Mouse (Mus musculus) hindbrain, embryonic 10.5 days (tissue): ENCODE results near the gene Tspan4. TPM values are rescaled to one million over a fixed set of nuclear protein-coding genes. Genes with fewer than 3 reads are reported as not detected.

Source experiments
- DNase-seq: peaks from one replicate; pipeline ENCODE4 v3.0.0-alpha.2; 2017; ENCODE audit warnings: low spot score
- H3K27ac ChIP-seq: fragments of 300-500 bp; sonication (generic); 2 replicates; pipeline ENCODE4 v1.5.1; 2016; ENCODE audit warnings: mild to moderate bottlenecking, moderate library complexity
- H3K27me3 ChIP-seq: fragments of 300-500 bp; sonication (generic); 2 replicates; pipeline ENCODE4 v1.6.1; 2016; ENCODE audit warnings: mild to moderate bottlenecking; ENCODE audit not compliant: poor library complexity, insufficient read depth, severe bottlenecking
- H3K36me3 ChIP-seq: fragments of 300-500 bp; sonication (generic); 2 replicates; pipeline ENCODE4 v1.6.1; 2016; ENCODE audit warnings: mild to moderate bottlenecking, moderate library complexity
- H3K4me1 ChIP-seq: fragments of 300-500 bp; sonication (generic); replicated peaks from 2 replicates; pipeline ENCODE4 v1.6.1; 2016; ENCODE audit warnings: mild to moderate bottlenecking
- H3K4me3 ChIP-seq: fragments of 300-500 bp; sonication (generic); 2 replicates; pipeline ENCODE4 v1.5.1; 2016; ENCODE audit warnings: mild to moderate bottlenecking, moderate library complexity
- H3K9me3 ChIP-seq: fragments of 300-500 bp; sonication (generic); 2 replicates; pipeline ENCODE4 v1.6.1; 2016; ENCODE audit warnings: mild to moderate bottlenecking, moderate library complexity
- WGBS: fragments of 180-500 bp; shearing (Covaris S2); methylation state at CpG from one replicate; pipeline ENCODE4 v1.1.7; 2016; 5-methylcytosine and 5-hydroxymethylcytosine counted together
- polyA plus RNA-seq: library from polyadenylated mRNA; unstranded; fragments of >200 nt; fragmentation: Nextera tagmentation; extraction: Ambion mirVana; gene quantifications from 2 replicates; pipeline ENCODE4 v1.2.1, GENCODE M21; 2016

Gene Tspan4
- polyA plus RNA-seq = 36.3 and 38.6 TPM in 2 replicates

- peak; percentile 90 for DNase-seq
- peaks cover 51% of the 10 kb centered on the region for H3K4me1 ChIP-seq
- H3K27me3 ChIP-seq = peaks cover 26% of the 10 kb centered on the region
- peaks cover 28% of the 10 kb centered on the region for H3K36me3 ChIP-seq
- peak within 1 kb of the TSS; percentile 99 for H3K27ac ChIP-seq
- no peaks in the 10 kb centered on the region for H3K9me3 ChIP-seq
- H3K4me3 ChIP-seq = peak within 1 kb of the TSS; percentile 65
- WGBS = under 1% methylated on average over 87 of the region's 87 CpGs
These were observed at the start of gene Tspan4, which contains the start of gene Polr2l for GRCm38 (mm10) chr7:141475011-141475804. Gene Tspan4, plus strand, starts transcription at chr7:141475240. Gene Polr2l, minus strand, starts transcription at chr7:141475132.

- peaks cover 29% of the 10 kb centered on the region for H3K4me1 ChIP-seq
- 82% methylated on average over 12 of the region's 12 CpGs for WGBS
- peaks cover 9% of the 10 kb centered on the region; the same call in 1 of the 2 replicates for H3K27me3 ChIP-seq
- peaks cover 19% of the 10 kb centered on the region for H3K36me3 ChIP-seq
- no peak overlapping the region for H3K27ac ChIP-seq
- no peaks in the 10 kb centered on the region for H3K9me3 ChIP-seq
- DNase-seq = no peak
- no peak overlapping the region for H3K4me3 ChIP-seq
These were observed 47.9 kb upstream of the Tspan4 start for GRCm38 (mm10) chr7:141426948-141427730.

- H3K9me3 ChIP-seq = no peaks in the 10 kb centered on the region
- WGBS = 54% methylated on average over 5 of the region's 5 CpGs
- H3K4me1 ChIP-seq = peaks cover 45% of the 10 kb centered on the region
- peak overlapping the region; percentile 77 for H3K27ac ChIP-seq
- no peak for DNase-seq
- peaks cover 34% of the 10 kb centered on the region for H3K36me3 ChIP-seq
- H3K4me3 ChIP-seq = peak overlapping the region; percentile 54
- H3K27me3 ChIP-seq = peaks cover 9% of the 10 kb centered on the region; the same call in 1 of the 2 replicates
These were observed 46.3 kb upstream of the Tspan4 start for GRCm38 (mm10) chr7:141428701-141429100.

GRCm38 (mm10) chr7:141429310-141429709 is 45.7 kb upstream of the Tspan4 start, which contains the start of gene Cend1:
Gene Cend1, minus strand, starts transcription at chr7:141429491.
- 3% methylated on average over 19 of the region's 19 CpGs for WGBS
- H3K27ac ChIP-seq = peak within 1 kb of the TSS; percentile 77

GRCm38 (mm10) chr7:141429840-141430584 is 45.0 kb upstream of the Tspan4 start:
- Histone ChIP-seq H3K4me3 (peak overlapping the region; percentile 54), H3K36me3 (peaks cover 36% of the 10 kb centered on the region), H3K4me1 (peaks cover 58% of the 10 kb centered on the region), H3K9me3 (no peaks in the 10 kb centered on the region), H3K27me3 (peaks cover 9% of the 10 kb centered on the region; the same call in 1 of the 2 replicates), H3K27ac (no peak overlapping the region)
- WGBS = 61% methylated on average over 9 of the region's 9 CpGs
- no peak for DNase-seq

More at GRCm38 (mm10) chr7:141429310-141429709, 45.7 kb upstream of the Tspan4 start, which contains the start of gene Cend1:
- no peaks in the 10 kb centered on the region for H3K9me3 ChIP-seq
- H3K4me3 ChIP-seq = peak within 1 kb of the TSS; percentile 54
- peaks cover 9% of the 10 kb centered on the region; the same call in 1 of the 2 replicates for H3K27me3 ChIP-seq
- DNase-seq = peak; percentile 76
- peaks cover 51% of the 10 kb centered on the region for H3K4me1 ChIP-seq
- H3K36me3 ChIP-seq = peaks cover 36% of the 10 kb centered on the region

GRCm38 (mm10) chr7:141430585-141431240 is 44.3 kb upstream of the Tspan4 start:
- H3K4me3 ChIP-seq = no peak overlapping the region
- H3K9me3 ChIP-seq = no peaks in the 10 kb centered on the region
- no peak overlapping the region for H3K27ac ChIP-seq
- DNase-seq = no peak
- peaks cover 65% of the 10 kb centered on the region for H3K4me1 ChIP-seq
- H3K27me3 ChIP-seq = peaks cover 9% of the 10 kb centered on the region; the same call in 1 of the 2 replicates
- H3K36me3 ChIP-seq = peaks cover 36% of the 10 kb centered on the region
- 95% methylated on average over 9 of the region's 9 CpGs for WGBS

GRCm38 (mm10) chr7:141431434-141432185 is 43.4 kb upstream of the Tspan4 start:
- peaks cover 36% of the 10 kb centered on the region for H3K36me3 ChIP-seq
- H3K9me3 ChIP-seq = no peaks in the 10 kb centered on the region
- peaks cover 9% of the 10 kb centered on the region; the same call in 1 of the 2 replicates for H3K27me3 ChIP-seq
- DNase-seq = no peak
- 93% methylated on average over 19 of the region's 19 CpGs for WGBS
- H3K4me1 ChIP-seq = peaks cover 74% of the 10 kb centered on the region
- no peak overlapping the region; the same call in 1 of the 2 replicates for H3K27ac ChIP-seq
- H3K4me3 ChIP-seq = 0 out of 2 replicates have a peak overlapping the region, but pooled peaks have one; percentile 9

GRCm38 (mm10) chr7:141432186-141432611 is 42.8 kb upstream of the Tspan4 start:
- Histone ChIP-seq H3K27ac (peak overlapping the region; percentile 16; the same call in 1 of the 2 replicates), H3K9me3 (no peaks in the 10 kb centered on the region), H3K27me3 (peaks cover 9% of the 10 kb centered on the region; the same call in 1 of the 2 replicates), H3K36me3 (peaks cover 36% of the 10 kb centered on the region), H3K4me3 (no peak overlapping the region), H3K4me1 (peaks cover 80% of the 10 kb centered on the region)
- WGBS = 87% methylated on average over 8 of the region's 8 CpGs
- no peak for DNase-seq

- no peaks in the 10 kb centered on the region for H3K9me3 ChIP-seq
- no peak for DNase-seq
- H3K27ac ChIP-seq = peak overlapping the region; percentile 16; the same call in 1 of the 2 replicates
- peaks cover 5% of the 10 kb centered on the region; the same call in 1 of the 2 replicates for H3K27me3 ChIP-seq
- H3K4me1 ChIP-seq = peaks cover 87% of the 10 kb centered on the region
- 0 out of 2 replicates have a peak overlapping the region, but pooled peaks have one; percentile 6 for H3K4me3 ChIP-seq
- peaks cover 37% of the 10 kb centered on the region for H3K36me3 ChIP-seq
- 89% methylated on average over 6 of the region's 6 CpGs for WGBS
These were observed 42.1 kb upstream of the Tspan4 start for GRCm38 (mm10) chr7:141432741-141433516.

- peak overlapping the region; percentile 61 for H3K4me3 ChIP-seq
- H3K4me1 ChIP-seq = peaks cover 81% of the 10 kb centered on the region
- peaks cover 45% of the 10 kb centered on the region for H3K36me3 ChIP-seq
- 76% methylated on average over 15 of the region's 15 CpGs for WGBS
- H3K27me3 ChIP-seq = peaks cover under 1% of the 10 kb centered on the region; the same call in 1 of the 2 replicates
- H3K9me3 ChIP-seq = no peaks in the 10 kb centered on the region
- no peak for DNase-seq
- peak overlapping the region; percentile 87 for H3K27ac ChIP-seq
These were observed 41.3 kb upstream of the Tspan4 start for GRCm38 (mm10) chr7:141433517-141434400.
